Mouse (Mus musculus): ENCODE measurements around the gene Rprd1b.
"Not testable (repeated sequence)": the region's sequence is repeated elsewhere in the genome, so short reads cannot be mapped to it uniquely, and the experiment has no call there.

Rprd1b gene

GRCm38 (mm10) chr2:158043504-158043903 lies 15.2 kb downstream of the Rprd1b start:
- DNase-seq (ENCODE audit: low spot score) = no peak

- no peak for DNase-seq (ENCODE audit: low spot score)
Observed at GRCm38 (mm10) chr2:158046186-158046585, 17.9 kb downstream of the Rprd1b start.

GRCm38 (mm10) chr2:158047903-158048302 lies 19.6 kb downstream of the Rprd1b start:
- peak; percentile 70 for DNase-seq (ENCODE audit: low spot score)

GRCm38 (mm10) chr2:158048718-158049117 lies 20.4 kb downstream of the Rprd1b start:
- no peak for DNase-seq (ENCODE audit: low spot score)

GRCm38 (mm10) chr2:158050116-158050515 lies 21.8 kb downstream of the Rprd1b start:
- no peak for DNase-seq (ENCODE audit: low spot score)

- DNase-seq (ENCODE audit: low spot score) = no peak
Observed at GRCm38 (mm10) chr2:158054596-158054995, 26.3 kb downstream of the Rprd1b start.

- not testable (repeated sequence) for DNase-seq (ENCODE audit: low spot score)
Observed at GRCm38 (mm10) chr2:158055383-158055782, 27.1 kb downstream of the Rprd1b start.

- DNase-seq (ENCODE audit: low spot score) = no peak
Observed at GRCm38 (mm10) chr2:158057030-158057429, 28.7 kb downstream of the Rprd1b start.

- no peak for DNase-seq (ENCODE audit: low spot score)
Observed at GRCm38 (mm10) chr2:158058534-158058933, 30.2 kb downstream of the Rprd1b start.

GRCm38 (mm10) chr2:158059666-158060105 lies 31.4 kb downstream of the Rprd1b start:
- DNase-seq (ENCODE audit: low spot score) = no peak

- no peak for DNase-seq (ENCODE audit: low spot score)
Observed at GRCm38 (mm10) chr2:158063036-158063435, 34.7 kb downstream of the Rprd1b start.

GRCm38 (mm10) chr2:158064571-158065048 lies 36.3 kb downstream of the Rprd1b start:
- DNase-seq (ENCODE audit: low spot score) = peak; percentile 52

GRCm38 (mm10) chr2:158065064-158065463 lies 36.8 kb downstream of the Rprd1b start:
- no peak for DNase-seq (ENCODE audit: low spot score)

GRCm38 (mm10) chr2:158066456-158066855 lies 38.2 kb downstream of the Rprd1b start:
- DNase-seq (ENCODE audit: low spot score) = no peak

- DNase-seq (ENCODE audit: low spot score) = peak; percentile 57
Observed at GRCm38 (mm10) chr2:158067260-158067824, 39.0 kb downstream of the Rprd1b start.

- no peak for DNase-seq (ENCODE audit: low spot score)
Observed at GRCm38 (mm10) chr2:158068444-158068971, 40.2 kb downstream of the Rprd1b start.

- DNase-seq (ENCODE audit: low spot score) = no peak
Observed at GRCm38 (mm10) chr2:158070885-158071632, 42.8 kb downstream of the Rprd1b start.

GRCm38 (mm10) chr2:158071633-158071995 lies 43.3 kb downstream of the Rprd1b start:
- no peak for DNase-seq (ENCODE audit: low spot score)

GRCm38 (mm10) chr2:158074835-158075234 lies 46.5 kb downstream of the Rprd1b start:
- no peak for DNase-seq (ENCODE audit: low spot score)

- DNase-seq (ENCODE audit: low spot score) = no peak
Observed at GRCm38 (mm10) chr2:158076690-158077089, 48.4 kb downstream of the Rprd1b start.

- DNase-seq (ENCODE audit: low spot score) = no peak
Observed at GRCm38 (mm10) chr2:158077981-158078380, 49.7 kb downstream of the Rprd1b start.

GRCm38 (mm10) chr2:158078971-158079370 lies 50.7 kb downstream of the Rprd1b start:
- no peak for DNase-seq (ENCODE audit: low spot score)

- no peak for DNase-seq (ENCODE audit: low spot score)
Observed at GRCm38 (mm10) chr2:158079843-158080395, 51.6 kb downstream of the Rprd1b start.
